Mouse (Mus musculus) embryonic fibroblast, embryonic 13.5 days (primary cell): ENCODE measurements around the gene Dock3.

Experiments used
- CTCF ChIP-seq: IDR thresholded peaks from 2 replicates; pipeline ENCODE4 v1.5.1; 2011; ENCODE audit warnings: mild to moderate bottlenecking, control low read depth, low read length, moderate library complexity, borderline replicate concordance; ENCODE audit not compliant: insufficient read depth
- POLR2A ChIP-seq: IDR thresholded peaks from 2 replicates; pipeline ENCODE4 v1.6.1; 2011; ENCODE audit warnings: low read depth, mild to moderate bottlenecking, control low read depth, low read length, moderate library complexity

GRCm38 (mm10) chr9:107099487-107099886 lies 132.2 kb downstream of the Dock3 start:
- TF ChIP-seq POLR2A (no peak), CTCF (no peak)
